Mouse (Mus musculus) hindlimb bud, embryonic 11.5 days (tissue): Measurements from ENCODE around the gene Parvb.

Source experiments
- DNase-seq: peaks from one replicate; pipeline ENCODE4 v3.0.0-alpha.2; 2012; ENCODE audit warnings: low read depth, low spot score; ENCODE audit errors: extremely low spot score

Parvb gene

GRCm38 (mm10) chr15:84216461-84217084, 15.3 kb upstream of the Parvb start:
- no peak for DNase-seq

- no peak for DNase-seq
Observed at GRCm38 (mm10) chr15:84217969-84218782, 13.7 kb upstream of the Parvb start.

- no peak for DNase-seq
Observed at GRCm38 (mm10) chr15:84218783-84219271, 13.0 kb upstream of the Parvb start.

- DNase-seq: no peak
Observed at GRCm38 (mm10) chr15:84221539-84221938, 10.3 kb upstream of the Parvb start.

- DNase-seq: no peak
Observed at GRCm38 (mm10) chr15:84223423-84223822, 8.4 kb upstream of the Parvb start.

- DNase-seq: no peak
Observed at GRCm38 (mm10) chr15:84224779-84225178, 7.1 kb upstream of the Parvb start.

- DNase-seq: no peak
Observed at GRCm38 (mm10) chr15:84226918-84227317, 4.9 kb upstream of the Parvb start.

- DNase-seq: no peak
Observed at GRCm38 (mm10) chr15:84230661-84231060, 1.2 kb upstream of the Parvb start.

- DNase-seq: no peak
Observed at GRCm38 (mm10) chr15:84231113-84231712, 630 bp upstream of the Parvb start.

GRCm38 (mm10) chr15:84232609-84233008, 766 bp downstream of the Parvb start:
- DNase-seq: no peak

- DNase-seq: no peak
Observed at GRCm38 (mm10) chr15:84234794-84235581, 3.1 kb downstream of the Parvb start.

GRCm38 (mm10) chr15:84235646-84236045, 3.8 kb downstream of the Parvb start:
- DNase-seq: no peak

- DNase-seq: no peak
Observed at GRCm38 (mm10) chr15:84238552-84238951, 6.7 kb downstream of the Parvb start.

- DNase-seq: no peak
Observed at GRCm38 (mm10) chr15:84238991-84239401, 7.2 kb downstream of the Parvb start.

- DNase-seq: no peak
Observed at GRCm38 (mm10) chr15:84241520-84241919, 9.7 kb downstream of the Parvb start.

GRCm38 (mm10) chr15:84245104-84245503, 13.3 kb downstream of the Parvb start:
- DNase-seq: no peak

- no peak for DNase-seq
Observed at GRCm38 (mm10) chr15:84246195-84246594, 14.4 kb downstream of the Parvb start.

GRCm38 (mm10) chr15:84247309-84247708, 15.5 kb downstream of the Parvb start:
- no peak for DNase-seq

GRCm38 (mm10) chr15:84251227-84251626, 19.4 kb downstream of the Parvb start:
- DNase-seq: no peak

- DNase-seq: no peak
Observed at GRCm38 (mm10) chr15:84252645-84253044, 20.8 kb downstream of the Parvb start.

GRCm38 (mm10) chr15:84253757-84254156, 21.9 kb downstream of the Parvb start:
- no peak for DNase-seq
